Mouse (Mus musculus): Measurements from ENCODE around the gene Fabp6.

DNA sequence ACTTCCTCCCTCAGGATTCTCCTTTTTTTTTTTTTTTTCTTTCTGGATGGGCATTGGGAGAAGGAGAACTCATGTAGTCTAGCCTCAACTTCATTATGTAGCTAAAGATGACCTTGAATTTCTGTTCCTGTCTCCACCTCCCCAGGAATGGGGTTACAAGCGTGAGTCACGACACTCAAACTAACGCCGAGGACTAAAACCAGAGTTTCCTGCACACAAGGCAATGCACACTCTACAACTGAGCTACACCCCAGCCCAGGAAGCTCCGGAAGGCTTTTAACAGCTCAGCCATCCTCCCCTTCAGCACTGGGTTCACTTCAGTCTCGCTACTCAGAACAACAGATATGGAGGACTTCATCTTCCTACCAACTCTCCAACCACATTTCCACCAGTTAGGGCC lies 3.6 kb upstream of the Fabp6 start:
- TF ChIP-seq CTCF (IDR thresholded peaks at IDR 0.05; ENCODE audit: control insufficient read depth, insufficient read depth, insufficient replicate concordance, low read depth, low read length) (no peak), POLR2A (IDR thresholded peaks at IDR 0.05; ENCODE audit: control insufficient read depth, low read depth, low read length) (no peak)
